Mouse (Mus musculus): ENCODE results near the gene Ube3c. TPM values are rescaled to one million over a fixed set of nuclear protein-coding genes. Genes with fewer than 3 reads are reported as not detected.

Ube3c gene
- polyA plus RNA-seq, 1 experiment from 2014 or later: 36.4 TPM

- no peak for ATAC-seq (replicated peaks; ENCODE audit: insufficient number of reproducible peaks, low FRiP score, low TSS enrichment, low read depth)
- no peaks in the 10 kb centered on the region for H3K4me1 ChIP-seq (ENCODE audit: control insufficient read depth, insufficient read depth, low read length)
- no peak overlapping the region for H3K9ac ChIP-seq (replicated peaks; ENCODE audit: low read length)
- no peaks in the 10 kb centered on the region for H3K9me3 ChIP-seq (replicated peaks; ENCODE audit: control insufficient read depth, low read length)
- no peak overlapping the region for H3K4me3 ChIP-seq (ENCODE audit: low read depth, low read length)
- no peak overlapping the region for H3K4me2 ChIP-seq (ENCODE audit: low read depth, low read length)
- WGBS: 85% methylated on average over 4 of the region's 4 CpGs
- no peaks in the 10 kb centered on the region for H3K27me3 ChIP-seq (ENCODE audit: control insufficient read depth, insufficient read depth, low read length)
- no peaks in the 10 kb centered on the region for H3K36me3 ChIP-seq (replicated peaks; ENCODE audit: control insufficient read depth, insufficient read depth, low read depth, low read length)
- no peak overlapping the region for H3K27ac ChIP-seq (replicated peaks; ENCODE audit: low read depth, low read length)
- no peak for DNase-seq (ENCODE audit: low spot score)
Measured at GRCm38 (mm10) chr5:29685085-29685484, 116.0 kb downstream of the Ube3c start.

GRCm38 (mm10) chr5:29687671-29688070 lies 118.6 kb downstream of the Ube3c start:
- no peak overlapping the region for H3K4me3 ChIP-seq (ENCODE audit: low read depth, low read length)
- H3K9me3 ChIP-seq (replicated peaks; ENCODE audit: control insufficient read depth, low read length): no peaks in the 10 kb centered on the region
- no peak overlapping the region for H3K9ac ChIP-seq (replicated peaks; ENCODE audit: low read length)
- H3K36me3 ChIP-seq (replicated peaks; ENCODE audit: control insufficient read depth, insufficient read depth, low read depth, low read length): no peaks in the 10 kb centered on the region
- DNase-seq (ENCODE audit: low spot score) (peak; percentile 80), ATAC-seq (replicated peaks; ENCODE audit: insufficient number of reproducible peaks, low FRiP score, low TSS enrichment, low read depth) (no peak)
- no peaks in the 10 kb centered on the region for H3K27me3 ChIP-seq (ENCODE audit: control insufficient read depth, insufficient read depth, low read length)
- 56% methylated on average over 3 of the region's 3 CpGs for WGBS
- H3K4me2 ChIP-seq (ENCODE audit: low read depth, low read length): no peak overlapping the region
- no peaks in the 10 kb centered on the region for H3K4me1 ChIP-seq (ENCODE audit: control insufficient read depth, insufficient read depth, low read length)
- H3K27ac ChIP-seq (replicated peaks; ENCODE audit: low read depth, low read length): no peak overlapping the region

- ATAC-seq (replicated peaks; ENCODE audit: insufficient number of reproducible peaks, low FRiP score, low TSS enrichment, low read depth) (no peak), DNase-seq (ENCODE audit: low spot score) (no peak)
- no peaks in the 10 kb centered on the region for H3K36me3 ChIP-seq (replicated peaks; ENCODE audit: control insufficient read depth, insufficient read depth, low read depth, low read length)
- no peak overlapping the region for H3K4me3 ChIP-seq (ENCODE audit: low read depth, low read length)
- WGBS: 71% methylated on average over 7 of the region's 7 CpGs
- H3K27ac ChIP-seq (replicated peaks; ENCODE audit: low read depth, low read length): no peak overlapping the region
- H3K4me2 ChIP-seq (ENCODE audit: low read depth, low read length): no peak overlapping the region
- H3K27me3 ChIP-seq (ENCODE audit: control insufficient read depth, insufficient read depth, low read length): no peaks in the 10 kb centered on the region
- H3K4me1 ChIP-seq (ENCODE audit: control insufficient read depth, insufficient read depth, low read length): no peaks in the 10 kb centered on the region
- H3K9ac ChIP-seq (replicated peaks; ENCODE audit: low read length): no peak overlapping the region
- H3K9me3 ChIP-seq (replicated peaks; ENCODE audit: control insufficient read depth, low read length): no peaks in the 10 kb centered on the region
Measured at GRCm38 (mm10) chr5:29688352-29688751, 119.3 kb downstream of the Ube3c start.

- Histone ChIP-seq H3K4me2 (ENCODE audit: low read depth, low read length) (no peak overlapping the region), H3K36me3 (replicated peaks; ENCODE audit: control insufficient read depth, insufficient read depth, low read depth, low read length) (no peaks in the 10 kb centered on the region), H3K9me3 (replicated peaks; ENCODE audit: control insufficient read depth, low read length) (no peaks in the 10 kb centered on the region), H3K4me3 (ENCODE audit: low read depth, low read length) (no peak overlapping the region), H3K9ac (replicated peaks; ENCODE audit: low read length) (no peak overlapping the region), H3K27me3 (ENCODE audit: control insufficient read depth, insufficient read depth, low read length) (no peaks in the 10 kb centered on the region), H3K27ac (replicated peaks; ENCODE audit: low read depth, low read length) (no peak overlapping the region), H3K4me1 (ENCODE audit: control insufficient read depth, insufficient read depth, low read length) (no peaks in the 10 kb centered on the region)
- WGBS: 78% methylated on average over 4 of the region's 4 CpGs
- no peak for ATAC-seq (replicated peaks; ENCODE audit: insufficient number of reproducible peaks, low FRiP score, low TSS enrichment, low read depth)
- no peak for DNase-seq (ENCODE audit: low spot score)
Measured at GRCm38 (mm10) chr5:29698493-29698892, 129.5 kb downstream of the Ube3c start.

GRCm38 (mm10) chr5:29699520-29700202 lies 130.6 kb downstream of the Ube3c start:
- H3K36me3 ChIP-seq (replicated peaks; ENCODE audit: control insufficient read depth, insufficient read depth, low read depth, low read length): no peaks in the 10 kb centered on the region
- H3K27me3 ChIP-seq (ENCODE audit: control insufficient read depth, insufficient read depth, low read length): no peaks in the 10 kb centered on the region
- no peak for ATAC-seq (replicated peaks; ENCODE audit: insufficient number of reproducible peaks, low FRiP score, low TSS enrichment, low read depth)
- no peaks in the 10 kb centered on the region for H3K9me3 ChIP-seq (replicated peaks; ENCODE audit: control insufficient read depth, low read length)
- no peak overlapping the region for H3K9ac ChIP-seq (replicated peaks; ENCODE audit: low read length)
- WGBS: 76% methylated on average over 2 of the region's 2 CpGs
- no peaks in the 10 kb centered on the region for H3K4me1 ChIP-seq (ENCODE audit: control insufficient read depth, insufficient read depth, low read length)
- DNase-seq (ENCODE audit: low spot score): no peak
- H3K4me3 ChIP-seq (ENCODE audit: low read depth, low read length): no peak overlapping the region
- H3K27ac ChIP-seq (replicated peaks; ENCODE audit: low read depth, low read length): no peak overlapping the region
- no peak overlapping the region for H3K4me2 ChIP-seq (ENCODE audit: low read depth, low read length)

- Histone ChIP-seq H3K4me1 (ENCODE audit: control insufficient read depth, insufficient read depth, low read length) (no peaks in the 10 kb centered on the region), H3K36me3 (replicated peaks; ENCODE audit: control insufficient read depth, insufficient read depth, low read depth, low read length) (no peaks in the 10 kb centered on the region), H3K9ac (replicated peaks; ENCODE audit: low read length) (no peak overlapping the region), H3K27me3 (ENCODE audit: control insufficient read depth, insufficient read depth, low read length) (no peaks in the 10 kb centered on the region), H3K9me3 (replicated peaks; ENCODE audit: control insufficient read depth, low read length) (no peaks in the 10 kb centered on the region), H3K27ac (replicated peaks; ENCODE audit: low read depth, low read length) (no peak overlapping the region), H3K4me2 (ENCODE audit: low read depth, low read length) (no peak overlapping the region), H3K4me3 (ENCODE audit: low read depth, low read length) (no peak overlapping the region)
- ATAC-seq (replicated peaks; ENCODE audit: insufficient number of reproducible peaks, low FRiP score, low TSS enrichment, low read depth) (no peak), DNase-seq (ENCODE audit: low spot score) (no peak)
- WGBS: 86% methylated on average over 4 of the region's 4 CpGs
Measured at GRCm38 (mm10) chr5:29707241-29707640, 138.2 kb downstream of the Ube3c start.

GRCm38 (mm10) chr5:29708258-29708657 lies 139.2 kb downstream of the Ube3c start:
- ATAC-seq (replicated peaks; ENCODE audit: insufficient number of reproducible peaks, low FRiP score, low TSS enrichment, low read depth): no peak
- Histone ChIP-seq H3K36me3 (replicated peaks; ENCODE audit: control insufficient read depth, insufficient read depth, low read depth, low read length) (no peaks in the 10 kb centered on the region), H3K4me3 (ENCODE audit: low read depth, low read length) (no peak overlapping the region), H3K27ac (replicated peaks; ENCODE audit: low read depth, low read length) (no peak overlapping the region), H3K27me3 (ENCODE audit: control insufficient read depth, insufficient read depth, low read length) (no peaks in the 10 kb centered on the region), H3K4me1 (ENCODE audit: control insufficient read depth, insufficient read depth, low read length) (no peaks in the 10 kb centered on the region), H3K4me2 (ENCODE audit: low read depth, low read length) (no peak overlapping the region), H3K9ac (replicated peaks; ENCODE audit: low read length) (no peak overlapping the region), H3K9me3 (replicated peaks; ENCODE audit: control insufficient read depth, low read length) (no peaks in the 10 kb centered on the region)
- WGBS: 21% methylated on average over 5 of the region's 5 CpGs
- DNase-seq (ENCODE audit: low spot score): peak; percentile 51

GRCm38 (mm10) chr5:29711631-29712030 lies 142.6 kb downstream of the Ube3c start:
- H3K4me2 ChIP-seq (ENCODE audit: low read depth, low read length): no peak overlapping the region
- no peak for ATAC-seq (replicated peaks; ENCODE audit: insufficient number of reproducible peaks, low FRiP score, low TSS enrichment, low read depth)

More at GRCm38 (mm10) chr5:29711631-29712030, 142.6 kb downstream of the Ube3c start:
- Histone ChIP-seq H3K36me3 (replicated peaks; ENCODE audit: control insufficient read depth, insufficient read depth, low read depth, low read length) (no peaks in the 10 kb centered on the region), H3K4me3 (ENCODE audit: low read depth, low read length) (no peak overlapping the region), H3K27me3 (ENCODE audit: control insufficient read depth, insufficient read depth, low read length) (no peaks in the 10 kb centered on the region), H3K9ac (replicated peaks; ENCODE audit: low read length) (no peak overlapping the region), H3K9me3 (replicated peaks; ENCODE audit: control insufficient read depth, low read length) (no peaks in the 10 kb centered on the region), H3K4me1 (ENCODE audit: control insufficient read depth, insufficient read depth, low read length) (no peaks in the 10 kb centered on the region), H3K27ac (replicated peaks; ENCODE audit: low read depth, low read length) (no peak overlapping the region)
- no peak for DNase-seq (ENCODE audit: low spot score)

Data from embryonic facial prominence, embryonic 11.5 days (tissue).